Mouse (Mus musculus): ENCODE measurements around the gene Manbal. TPM values are rescaled to one million over a fixed set of nuclear protein-coding genes. Genes with fewer than 3 reads are reported as not detected.

Manbal gene
- polyA plus RNA-seq, 1 experiment from 2014 or later = 36.2 TPM

GRCm38 (mm10) chr2:157428351-157429139, 61.2 kb downstream of the Manbal start:
- Histone ChIP-seq H3K9me3 (ENCODE audit: control insufficient read depth, low read length) (no peaks in the 10 kb centered on the region), H3K4me3 (ENCODE audit: low read depth, low read length) (no peak overlapping the region), H3K27me3 (ENCODE audit: control insufficient read depth, insufficient read depth, low read length) (no peaks in the 10 kb centered on the region), H3K4me1 (replicated peaks; ENCODE audit: control insufficient read depth, insufficient read depth, low read length) (peaks cover 13% of the 10 kb centered on the region), H3K9ac (ENCODE audit: low read depth, low read length) (no peak overlapping the region), H3K27ac (ENCODE audit: low read depth, low read length) (no peak overlapping the region), H3K4me2 (replicated peaks; ENCODE audit: low read depth, low read length) (no peak overlapping the region), H3K36me3 (ENCODE audit: control insufficient read depth, insufficient read depth, low read length) (no peaks in the 10 kb centered on the region)
- WGBS = 90% methylated on average over 13 of the region's 13 CpGs
- no peak for DNase-seq (ENCODE audit: low spot score)
- no peak for ATAC-seq (ENCODE audit: low FRiP score)

GRCm38 (mm10) chr2:157429735-157430134, 62.3 kb downstream of the Manbal start:
- H3K4me2 ChIP-seq (replicated peaks; ENCODE audit: low read depth, low read length) = no peak overlapping the region
- peaks cover 15% of the 10 kb centered on the region for H3K4me1 ChIP-seq (replicated peaks; ENCODE audit: control insufficient read depth, insufficient read depth, low read length)
- no peaks in the 10 kb centered on the region for H3K9me3 ChIP-seq (ENCODE audit: control insufficient read depth, low read length)
- H3K36me3 ChIP-seq (ENCODE audit: control insufficient read depth, insufficient read depth, low read length) = no peaks in the 10 kb centered on the region
- H3K27me3 ChIP-seq (ENCODE audit: control insufficient read depth, insufficient read depth, low read length) = no peaks in the 10 kb centered on the region
- no peak overlapping the region for H3K9ac ChIP-seq (ENCODE audit: low read depth, low read length)
- no peak overlapping the region for H3K4me3 ChIP-seq (ENCODE audit: low read depth, low read length)
- no peak for DNase-seq (ENCODE audit: low spot score)
- ATAC-seq (ENCODE audit: low FRiP score) = no peak
- no peak overlapping the region for H3K27ac ChIP-seq (ENCODE audit: low read depth, low read length)
- WGBS = 79% methylated on average over 7 of the region's 7 CpGs

GRCm38 (mm10) chr2:157430667-157431429, 63.5 kb downstream of the Manbal start:
- ATAC-seq (ENCODE audit: low FRiP score) = no peak
- no peak overlapping the region for H3K4me3 ChIP-seq (ENCODE audit: low read depth, low read length)
- peaks cover 9% of the 10 kb centered on the region for H3K4me1 ChIP-seq (replicated peaks; ENCODE audit: control insufficient read depth, insufficient read depth, low read length)
- H3K4me2 ChIP-seq (replicated peaks; ENCODE audit: low read depth, low read length) = no peak overlapping the region
- H3K27me3 ChIP-seq (ENCODE audit: control insufficient read depth, insufficient read depth, low read length) = no peaks in the 10 kb centered on the region
- H3K36me3 ChIP-seq (ENCODE audit: control insufficient read depth, insufficient read depth, low read length) = no peaks in the 10 kb centered on the region
- H3K9me3 ChIP-seq (ENCODE audit: control insufficient read depth, low read length) = no peaks in the 10 kb centered on the region
- DNase-seq (ENCODE audit: low spot score) = no peak
- 80% methylated on average over 4 of the region's 4 CpGs for WGBS
- H3K27ac ChIP-seq (ENCODE audit: low read depth, low read length) = no peak overlapping the region
- H3K9ac ChIP-seq (ENCODE audit: low read depth, low read length) = no peak overlapping the region

GRCm38 (mm10) chr2:157431912-157432311, 64.5 kb downstream of the Manbal start:
- Histone ChIP-seq H3K36me3 (ENCODE audit: control insufficient read depth, insufficient read depth, low read length) (no peaks in the 10 kb centered on the region), H3K4me2 (replicated peaks; ENCODE audit: low read depth, low read length) (no peak overlapping the region), H3K9ac (ENCODE audit: low read depth, low read length) (0 out of 2 replicates have a peak overlapping the region, but pooled peaks have one; percentile 11), H3K4me3 (ENCODE audit: low read depth, low read length) (no peak overlapping the region), H3K4me1 (replicated peaks; ENCODE audit: control insufficient read depth, insufficient read depth, low read length) (peaks cover 9% of the 10 kb centered on the region), H3K9me3 (ENCODE audit: control insufficient read depth, low read length) (no peaks in the 10 kb centered on the region), H3K27me3 (ENCODE audit: control insufficient read depth, insufficient read depth, low read length) (no peaks in the 10 kb centered on the region), H3K27ac (ENCODE audit: low read depth, low read length) (no peak overlapping the region)
- DNase-seq (ENCODE audit: low spot score) (no peak), ATAC-seq (ENCODE audit: low FRiP score) (no peak)
- WGBS = 72% methylated on average over 5 of the region's 5 CpGs

- no peak overlapping the region for H3K4me3 ChIP-seq (ENCODE audit: low read depth, low read length)
- 70% methylated on average over 8 of the region's 9 CpGs for WGBS
- no peaks in the 10 kb centered on the region for H3K36me3 ChIP-seq (ENCODE audit: control insufficient read depth, insufficient read depth, low read length)
- H3K27ac ChIP-seq (ENCODE audit: low read depth, low read length) = no peak overlapping the region
- DNase-seq (ENCODE audit: low spot score) = no peak
- H3K4me2 ChIP-seq (replicated peaks; ENCODE audit: low read depth, low read length) = no peak overlapping the region
- H3K9ac ChIP-seq (ENCODE audit: low read depth, low read length) = no peak overlapping the region
- H3K9me3 ChIP-seq (ENCODE audit: control insufficient read depth, low read length) = no peaks in the 10 kb centered on the region
- H3K27me3 ChIP-seq (ENCODE audit: control insufficient read depth, insufficient read depth, low read length) = no peaks in the 10 kb centered on the region
- ATAC-seq (ENCODE audit: low FRiP score) = no peak
- H3K4me1 ChIP-seq (replicated peaks; ENCODE audit: control insufficient read depth, insufficient read depth, low read length) = peaks cover 9% of the 10 kb centered on the region
Measured at GRCm38 (mm10) chr2:157432476-157432875, 65.1 kb downstream of the Manbal start.

- WGBS = 34% methylated on average over 9 of the region's 9 CpGs
- H3K27ac ChIP-seq (ENCODE audit: low read depth, low read length) = no peak overlapping the region
- no peaks in the 10 kb centered on the region for H3K9me3 ChIP-seq (ENCODE audit: control insufficient read depth, low read length)
- no peaks in the 10 kb centered on the region for H3K36me3 ChIP-seq (ENCODE audit: control insufficient read depth, insufficient read depth, low read length)
- no peak overlapping the region for H3K4me2 ChIP-seq (replicated peaks; ENCODE audit: low read depth, low read length)
- peaks cover 9% of the 10 kb centered on the region for H3K4me1 ChIP-seq (replicated peaks; ENCODE audit: control insufficient read depth, insufficient read depth, low read length)
- no peak overlapping the region for H3K9ac ChIP-seq (ENCODE audit: low read depth, low read length)
- no peak overlapping the region for H3K4me3 ChIP-seq (ENCODE audit: low read depth, low read length)
- no peak for DNase-seq (ENCODE audit: low spot score)
- no peaks in the 10 kb centered on the region for H3K27me3 ChIP-seq (ENCODE audit: control insufficient read depth, insufficient read depth, low read length)
- no peak for ATAC-seq (ENCODE audit: low FRiP score)
Measured at GRCm38 (mm10) chr2:157434041-157434440, 66.6 kb downstream of the Manbal start.

- DNase-seq (ENCODE audit: low spot score) (peak; percentile 10), ATAC-seq (ENCODE audit: low FRiP score) (no peak)
- Histone ChIP-seq H3K27me3 (ENCODE audit: control insufficient read depth, insufficient read depth, low read length) (no peaks in the 10 kb centered on the region), H3K27ac (ENCODE audit: low read depth, low read length) (no peak overlapping the region), H3K36me3 (ENCODE audit: control insufficient read depth, insufficient read depth, low read length) (no peaks in the 10 kb centered on the region), H3K4me2 (replicated peaks; ENCODE audit: low read depth, low read length) (no peak overlapping the region), H3K9ac (ENCODE audit: low read depth, low read length) (no peak overlapping the region), H3K9me3 (ENCODE audit: control insufficient read depth, low read length) (no peaks in the 10 kb centered on the region), H3K4me3 (ENCODE audit: low read depth, low read length) (no peak overlapping the region), H3K4me1 (replicated peaks; ENCODE audit: control insufficient read depth, insufficient read depth, low read length) (peaks cover 9% of the 10 kb centered on the region)
- 34% methylated on average over 5 of the region's 6 CpGs for WGBS
Measured at GRCm38 (mm10) chr2:157434497-157434896, 67.1 kb downstream of the Manbal start.

GRCm38 (mm10) chr2:157436496-157436895, 69.1 kb downstream of the Manbal start:
- Histone ChIP-seq H3K9me3 (ENCODE audit: control insufficient read depth, low read length) (no peaks in the 10 kb centered on the region), H3K36me3 (ENCODE audit: control insufficient read depth, insufficient read depth, low read length) (peaks cover 6% of the 10 kb centered on the region; the same call in 1 of the 2 replicates), H3K27me3 (ENCODE audit: control insufficient read depth, insufficient read depth, low read length) (no peaks in the 10 kb centered on the region), H3K27ac (ENCODE audit: low read depth, low read length) (no peak overlapping the region), H3K9ac (ENCODE audit: low read depth, low read length) (no peak overlapping the region), H3K4me2 (replicated peaks; ENCODE audit: low read depth, low read length) (no peak overlapping the region), H3K4me1 (replicated peaks; ENCODE audit: control insufficient read depth, insufficient read depth, low read length) (peaks cover 9% of the 10 kb centered on the region), H3K4me3 (ENCODE audit: low read depth, low read length) (no peak overlapping the region)
- no peak for ATAC-seq (ENCODE audit: low FRiP score)
- DNase-seq (ENCODE audit: low spot score) = no peak
- 84% methylated on average over 11 of the region's 11 CpGs for WGBS

Measured in hindbrain, embryonic 11.5 days (tissue).